Mouse (Mus musculus): ENCODE results near the gene 1110051M20Rik.

1110051M20Rik gene

DNA sequence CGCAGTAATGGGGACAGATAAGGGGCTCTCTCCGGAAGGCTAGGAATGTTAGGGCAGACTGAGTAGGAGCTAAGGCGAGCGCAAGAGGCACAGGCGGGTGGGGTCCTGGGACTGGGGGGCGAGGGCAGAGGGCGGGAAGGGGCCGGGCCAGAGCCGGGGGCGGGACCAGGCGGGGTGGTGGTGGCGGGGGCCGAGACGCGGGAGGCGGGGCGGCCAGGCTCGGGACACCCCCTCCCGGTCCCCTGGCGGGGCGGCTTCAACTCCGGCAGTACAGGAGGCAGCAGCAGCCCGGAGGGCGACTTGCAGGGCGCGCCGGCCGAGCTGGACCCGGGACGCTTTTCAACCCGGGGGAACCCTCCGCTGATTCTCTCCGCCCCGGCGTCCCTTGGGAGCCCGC, 12.8 kb upstream of the 1110051M20Rik start, which contains the start of gene Lrp4:
TSS of gene Lrp4 (plus strand) at position 253 of the 397 bp plus-strand sequence.
- DNase-seq = peak in 1 of 2 experiments; percentile 8

DNA sequence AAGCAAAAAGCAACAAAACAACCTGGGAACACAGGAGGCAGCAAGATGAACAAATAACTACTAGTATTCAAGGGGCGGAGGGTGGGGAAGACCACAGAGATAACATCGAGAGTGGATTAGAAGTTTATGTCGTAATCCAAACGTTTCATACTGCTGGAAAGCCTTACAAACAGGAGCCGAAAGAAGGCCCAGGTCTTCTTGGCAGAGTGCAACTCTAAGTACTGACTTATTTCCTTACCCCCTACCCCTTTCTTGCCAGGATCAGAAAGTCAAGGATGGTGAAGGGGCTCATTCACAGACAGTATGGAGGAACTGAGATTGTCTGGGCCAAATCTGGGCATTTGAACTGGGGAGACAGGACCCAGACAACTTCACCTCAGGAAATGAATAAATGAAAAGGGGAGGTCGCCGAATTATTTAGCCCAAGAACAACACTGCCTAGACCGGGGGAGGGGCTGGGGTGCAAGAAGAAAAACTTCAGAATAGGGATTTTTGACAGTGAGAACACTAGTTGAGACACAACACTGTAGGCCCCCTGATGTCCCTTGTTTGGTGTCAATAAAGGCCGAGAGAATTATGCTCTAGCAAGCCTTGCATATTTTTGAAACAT, 12.1 kb upstream of the 1110051M20Rik start:
- no peak for DNase-seq

DNA sequence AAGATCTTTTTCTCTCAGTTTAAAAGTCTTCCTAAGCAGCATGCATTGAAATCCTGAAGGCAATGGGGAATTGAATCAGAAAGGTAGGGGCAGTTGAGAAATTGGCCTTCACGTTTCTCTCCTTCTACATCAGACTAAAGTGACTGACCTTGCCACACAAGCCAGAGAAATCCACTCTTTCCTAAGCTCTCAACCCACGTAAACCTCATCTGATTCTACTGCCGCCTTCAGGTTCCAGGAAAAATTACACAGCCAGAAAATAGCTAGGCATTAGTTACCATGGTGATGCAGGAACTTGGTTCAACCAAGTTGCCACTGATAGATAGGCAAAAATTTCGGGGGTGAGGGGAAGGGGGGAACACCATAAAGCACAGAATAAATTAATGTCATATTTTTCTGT, 11.3 kb upstream of the 1110051M20Rik start:
- no peak for DNase-seq

DNA sequence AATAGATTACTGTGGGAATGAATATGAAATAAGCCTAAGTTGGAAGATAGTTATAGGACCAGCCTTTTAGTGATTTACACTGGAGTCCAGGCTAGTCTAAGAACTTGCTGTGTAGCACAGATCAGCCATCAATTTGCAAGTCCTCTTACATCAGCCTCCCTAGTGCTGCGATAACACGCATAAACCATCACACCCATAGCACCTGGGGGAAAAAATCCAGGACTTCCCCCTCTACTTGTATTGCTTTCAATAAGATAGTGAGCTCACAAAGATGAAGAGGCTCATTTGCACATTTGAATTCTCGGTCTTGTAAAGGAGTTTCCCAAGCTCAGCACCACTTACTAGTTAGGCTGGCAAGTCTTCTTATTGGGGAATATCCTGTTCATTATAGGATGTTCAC, 9.9 kb upstream of the 1110051M20Rik start:
- DNase-seq = no peak

DNA sequence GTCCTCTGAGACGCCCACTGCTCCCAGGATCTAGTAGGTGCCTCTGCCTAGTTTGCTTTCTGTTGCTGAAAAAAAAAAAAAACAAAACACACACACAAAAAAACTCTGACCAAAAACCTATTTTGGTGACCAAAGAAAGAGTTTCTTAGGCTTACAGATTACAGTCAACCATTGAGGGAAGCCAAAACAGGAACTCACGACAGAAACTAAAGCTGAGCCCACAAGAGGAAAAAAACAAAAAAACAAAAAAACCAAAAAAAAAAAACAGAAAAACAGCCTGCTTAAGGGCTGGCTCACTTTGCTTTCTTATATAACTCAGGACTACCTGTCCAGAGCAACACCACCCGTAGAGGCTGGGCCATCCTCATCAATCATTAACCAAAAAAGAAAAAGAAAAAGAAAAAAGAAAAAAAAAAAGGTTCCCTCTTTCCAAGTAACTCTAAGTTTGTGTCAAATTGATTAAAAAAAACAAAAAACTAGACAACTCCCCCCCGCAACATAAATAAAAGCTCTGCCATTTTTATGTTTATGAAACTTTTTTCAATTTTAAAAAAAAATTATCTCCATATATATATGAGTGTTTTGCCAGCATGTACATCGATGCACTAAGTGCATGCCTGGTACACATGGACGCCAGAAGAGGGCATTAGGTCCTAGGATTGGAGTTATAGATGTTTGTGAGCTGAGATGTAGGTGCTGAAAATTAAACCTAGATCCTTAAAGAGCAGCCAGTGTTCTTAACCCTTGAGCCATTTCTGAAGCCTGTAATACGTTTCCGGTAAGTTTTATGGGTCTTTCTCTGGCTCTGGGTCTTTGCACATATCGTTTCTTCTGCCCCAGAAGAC, 8.9 kb upstream of the 1110051M20Rik start:
- DNase-seq = no peak

DNA sequence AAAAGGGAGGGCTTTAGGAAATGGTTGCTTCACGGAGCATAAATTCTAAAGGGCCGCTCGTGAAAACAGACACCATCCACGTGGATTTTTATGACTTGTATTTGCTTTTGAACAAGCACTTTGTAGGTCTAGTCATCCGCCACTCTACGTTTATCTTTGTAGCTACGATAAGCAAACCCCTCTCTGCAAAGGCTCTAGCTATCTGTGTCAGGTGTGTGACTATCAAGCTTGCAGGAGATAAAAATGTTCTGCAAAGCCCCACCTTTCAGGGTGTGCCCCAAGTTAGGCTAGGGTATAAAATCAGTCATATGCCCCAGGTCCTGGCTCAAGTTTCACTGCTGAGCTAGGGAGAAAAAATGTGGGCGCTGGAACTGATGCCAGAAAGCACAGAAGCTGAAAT, 8.2 kb upstream of the 1110051M20Rik start:
- no peak for DNase-seq

DNA sequence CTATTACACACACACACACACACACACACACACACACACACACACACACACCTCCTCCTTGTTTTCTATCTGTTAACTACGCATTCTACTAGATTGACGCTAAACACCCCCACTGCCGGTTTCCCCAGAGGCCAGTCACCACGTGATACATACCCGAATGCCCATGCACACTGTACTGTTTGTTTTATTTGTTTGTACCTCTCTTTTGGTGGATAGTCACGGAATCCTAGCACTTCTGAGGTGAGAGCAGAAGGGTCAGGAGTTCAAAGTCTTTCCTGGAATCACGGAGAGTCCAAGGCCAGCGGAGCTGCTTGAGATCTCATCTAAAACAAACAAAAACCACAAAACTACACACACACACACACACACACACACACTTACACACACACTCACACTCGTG, 5.8 kb upstream of the 1110051M20Rik start:
- DNase-seq = no peak

DNA sequence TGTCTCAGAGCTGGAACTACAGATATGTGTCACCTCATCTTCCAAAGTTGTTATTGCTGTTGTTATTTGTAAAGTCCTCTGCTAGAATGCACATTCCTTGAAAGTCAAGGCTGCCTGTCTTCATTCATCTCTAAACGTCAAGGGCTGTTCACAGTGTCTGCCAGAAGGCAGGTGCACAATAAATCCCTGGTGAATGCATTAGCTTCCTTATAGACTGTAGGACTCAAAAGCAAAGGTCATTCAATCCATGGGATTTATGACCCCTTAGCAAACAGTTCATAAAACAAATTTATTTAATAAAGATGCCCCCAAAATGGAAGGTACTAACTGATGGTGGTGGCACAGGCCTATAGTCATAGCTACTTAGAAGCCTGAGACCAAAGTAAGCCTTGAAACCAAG, 5.2 kb upstream of the 1110051M20Rik start:
- no peak for DNase-seq

DNA sequence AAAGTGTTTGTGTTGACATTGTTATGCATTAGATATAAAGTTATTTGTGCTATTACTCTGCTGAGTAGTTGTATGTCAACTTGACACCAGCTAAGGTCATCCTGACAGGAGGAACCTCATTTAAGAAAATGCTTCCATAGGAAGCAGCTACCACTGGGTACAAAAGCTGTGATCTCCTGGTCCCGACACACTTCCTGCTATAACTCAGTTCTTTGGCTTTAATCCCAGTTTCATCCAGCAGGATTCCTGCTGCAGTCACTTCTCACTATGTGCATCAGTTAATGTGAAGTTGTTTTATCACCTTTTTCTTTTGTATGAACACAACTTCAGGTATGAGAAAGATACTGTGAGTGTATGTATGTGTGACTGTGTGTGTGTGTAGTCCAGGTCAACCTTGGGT, 2.3 kb downstream of the 1110051M20Rik start:
- no peak for DNase-seq

DNA sequence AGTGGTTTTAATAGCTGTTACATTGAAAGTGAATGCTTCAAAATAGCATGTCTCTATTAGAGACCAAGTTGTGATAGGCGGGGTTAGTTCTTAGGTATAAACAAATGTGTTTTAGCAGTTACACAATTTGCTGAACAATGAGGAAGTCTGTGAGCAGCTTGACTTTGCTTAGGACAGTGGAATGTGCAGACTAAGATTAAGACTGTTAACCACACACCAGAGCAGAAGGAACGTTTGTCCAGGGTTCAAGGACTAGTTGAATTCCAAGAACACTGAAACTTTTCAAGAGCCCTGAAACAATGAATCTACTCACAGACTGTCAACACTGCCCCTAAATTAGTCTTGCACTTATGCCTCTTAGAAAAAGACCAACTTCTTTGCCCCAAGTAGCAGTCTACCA, 2.8 kb downstream of the 1110051M20Rik start:
- no peak for DNase-seq

DNA sequence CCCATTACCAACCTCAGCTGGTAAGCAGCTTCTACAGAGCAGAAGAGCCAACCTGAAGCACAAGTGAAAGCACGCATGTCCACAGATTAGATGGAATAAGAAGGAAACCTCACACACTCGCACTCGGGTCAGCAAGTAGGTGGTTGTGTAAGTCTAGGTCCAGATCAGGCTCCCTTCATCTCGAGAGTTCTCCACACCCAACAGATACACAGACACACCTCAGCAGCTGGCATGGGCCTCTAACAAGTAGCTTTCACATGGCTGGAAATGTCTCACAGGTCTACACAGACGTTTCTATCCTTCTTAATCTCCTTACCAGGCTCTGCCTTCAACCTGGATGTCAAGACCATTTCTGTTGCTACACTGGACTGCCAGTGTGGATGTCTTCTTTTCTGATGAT, 3.8 kb downstream of the 1110051M20Rik start:
- no peak for DNase-seq

DNA sequence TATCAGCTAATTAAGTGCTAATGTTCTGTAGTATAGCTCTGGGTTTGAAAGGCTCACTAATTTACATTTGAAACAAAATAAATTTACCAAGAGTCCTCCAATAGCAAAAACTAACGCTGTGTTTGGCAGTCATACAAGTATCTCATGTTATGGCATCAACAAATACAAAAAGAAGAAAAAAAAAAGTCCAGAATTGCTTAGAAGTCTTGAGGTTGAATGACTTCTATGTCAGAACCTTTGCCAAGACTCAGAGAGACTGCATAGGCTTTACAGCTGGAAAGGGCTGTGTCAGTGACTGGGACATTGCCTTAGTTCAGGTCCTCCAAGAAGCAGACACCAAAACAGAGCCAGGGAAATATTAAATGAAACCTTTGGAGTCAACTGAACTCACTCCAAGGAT, 4.6 kb downstream of the 1110051M20Rik start:
- DNase-seq = no peak

DNA sequence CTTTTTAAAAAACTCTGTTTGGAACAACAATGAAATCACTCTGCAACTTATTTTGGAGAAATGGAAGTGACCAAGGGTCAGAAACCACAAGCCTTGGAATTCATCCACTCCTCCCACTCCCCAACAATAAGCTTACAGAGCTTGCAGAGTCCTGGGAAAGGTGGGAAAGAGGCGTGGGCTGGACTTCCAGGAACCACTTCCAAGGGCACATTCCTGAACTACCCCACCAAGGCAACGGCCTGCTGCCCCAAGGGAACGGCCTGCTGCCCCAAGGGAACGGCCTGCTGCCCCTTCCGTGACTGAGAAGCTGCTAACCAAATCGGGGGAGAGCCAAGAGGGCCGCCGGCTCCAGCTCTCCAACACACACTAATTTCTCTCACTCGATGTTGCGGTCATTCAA, 5.2 kb downstream of the 1110051M20Rik start:
- DNase-seq = no peak

DNA sequence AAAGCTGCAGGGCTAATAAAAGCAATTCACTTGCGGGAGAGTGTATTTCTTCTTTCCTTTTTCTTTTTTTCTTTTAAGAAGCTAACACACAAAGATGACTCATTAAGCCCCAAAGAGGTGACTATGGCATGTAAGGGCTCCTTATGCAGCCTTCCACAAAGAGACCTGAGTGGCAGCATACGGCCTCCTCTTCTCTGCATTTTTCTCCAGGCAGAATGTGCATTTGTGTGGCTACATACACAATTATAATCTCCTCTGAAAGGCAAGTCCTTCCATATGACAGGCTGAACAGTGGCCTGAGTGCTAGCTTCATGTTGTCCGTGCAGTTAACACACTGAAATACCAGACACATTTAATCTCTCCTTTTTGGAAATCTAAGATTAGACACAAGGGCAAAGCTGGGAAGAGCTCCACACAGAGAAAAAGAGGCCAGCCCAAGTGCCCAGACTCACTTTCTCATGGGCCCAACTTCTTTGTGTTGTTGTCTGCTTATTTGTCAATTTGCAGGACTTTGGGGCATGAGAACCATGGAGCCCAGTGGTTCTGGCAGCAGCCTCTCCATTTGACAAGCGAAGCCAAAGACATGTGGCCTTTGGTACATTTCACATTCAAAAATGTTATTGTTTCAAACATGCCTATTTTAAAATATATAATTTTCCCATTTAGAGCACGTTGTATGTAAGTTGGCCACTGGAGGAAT, 7.2 kb downstream of the 1110051M20Rik start:
- no peak for DNase-seq

DNA sequence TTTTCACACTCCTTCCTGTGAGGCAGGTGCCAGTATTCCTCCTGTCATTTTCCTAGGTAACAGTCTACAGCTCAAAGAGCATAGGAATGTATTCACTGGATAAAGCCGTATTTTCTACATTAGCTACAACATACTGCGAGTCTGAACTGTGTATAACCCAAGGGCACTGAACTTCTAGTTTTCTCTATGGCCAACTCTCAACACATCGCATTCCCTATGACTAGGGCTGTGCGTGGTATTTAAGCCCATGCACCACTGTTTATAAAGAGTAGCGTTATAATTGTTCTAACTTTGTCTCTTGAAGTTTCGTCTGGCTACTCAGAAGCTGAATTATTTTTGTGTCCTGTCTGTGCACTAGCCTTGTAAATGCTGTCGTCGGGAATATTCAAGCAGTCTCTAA, 7.8 kb downstream of the 1110051M20Rik start:
- DNase-seq = no peak

DNA sequence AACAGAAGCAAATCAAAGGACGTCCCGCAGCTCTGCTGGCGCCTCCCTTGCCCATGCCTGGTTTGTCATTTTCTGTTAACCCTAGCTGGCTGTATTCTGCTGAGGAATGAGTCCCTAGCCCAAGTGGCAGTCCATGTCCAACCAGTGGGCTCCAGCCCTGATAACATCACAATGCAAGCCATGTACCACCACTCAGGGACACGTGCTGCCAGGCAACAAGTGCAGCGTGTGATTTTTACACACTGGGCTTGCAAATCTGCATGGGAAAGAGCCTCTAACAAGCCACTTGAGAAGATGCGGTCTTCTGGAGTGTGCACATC, 13.9 kb downstream of the 1110051M20Rik start:
- DNase-seq = no peak

DNA sequence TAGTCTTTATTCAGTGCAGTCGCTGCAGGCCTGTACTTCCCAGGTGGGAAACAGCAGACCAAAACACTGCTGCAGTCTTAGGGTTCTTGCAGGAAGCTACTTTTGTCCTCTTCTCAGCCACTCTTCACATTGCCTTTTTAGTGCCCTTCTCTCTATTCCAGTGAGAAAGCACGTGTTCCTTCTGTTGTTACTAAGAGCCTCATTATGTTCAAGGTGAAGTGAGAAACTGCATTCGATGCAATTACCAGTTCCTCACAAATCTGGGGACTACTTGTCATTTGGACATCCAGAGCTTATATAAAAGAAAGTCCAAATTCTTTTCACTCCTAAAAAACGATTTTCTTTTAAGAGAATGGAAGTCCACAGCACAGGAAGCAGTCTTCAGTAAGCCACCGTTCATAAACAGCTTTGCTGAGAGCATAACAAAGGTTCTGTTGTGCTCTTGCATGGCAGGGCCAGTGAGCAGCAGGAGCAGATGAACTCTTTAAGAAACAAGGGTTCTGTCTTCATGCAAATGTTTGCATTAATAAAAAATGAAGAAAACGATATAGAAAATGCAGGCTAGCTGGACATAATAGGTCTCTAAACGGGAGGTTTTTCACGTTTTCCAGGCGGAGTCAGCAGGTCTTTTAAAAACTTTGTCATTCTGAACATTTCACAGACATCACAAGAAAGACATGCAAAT, 14.4 kb downstream of the 1110051M20Rik start:
- no peak for DNase-seq

DNA sequence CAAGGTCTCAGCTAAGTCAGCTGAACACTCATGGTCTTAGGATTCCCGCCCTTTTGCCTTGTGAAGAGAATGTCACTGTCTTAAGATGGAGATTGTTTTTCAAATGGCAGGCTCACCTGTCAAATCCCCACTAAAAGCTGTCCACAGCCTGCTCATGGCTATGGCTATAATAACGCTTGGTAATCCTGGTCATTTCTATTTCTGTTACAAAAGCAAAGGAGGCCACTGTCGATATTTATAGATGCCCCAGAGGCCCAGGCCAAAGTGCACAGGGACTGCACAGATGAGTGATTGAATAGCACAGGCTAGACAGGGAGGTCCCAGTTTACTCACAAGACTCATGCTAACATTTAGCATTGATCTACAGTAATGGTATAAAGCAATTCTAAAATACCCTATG, 15.4 kb downstream of the 1110051M20Rik start:
- no peak for DNase-seq

DNA sequence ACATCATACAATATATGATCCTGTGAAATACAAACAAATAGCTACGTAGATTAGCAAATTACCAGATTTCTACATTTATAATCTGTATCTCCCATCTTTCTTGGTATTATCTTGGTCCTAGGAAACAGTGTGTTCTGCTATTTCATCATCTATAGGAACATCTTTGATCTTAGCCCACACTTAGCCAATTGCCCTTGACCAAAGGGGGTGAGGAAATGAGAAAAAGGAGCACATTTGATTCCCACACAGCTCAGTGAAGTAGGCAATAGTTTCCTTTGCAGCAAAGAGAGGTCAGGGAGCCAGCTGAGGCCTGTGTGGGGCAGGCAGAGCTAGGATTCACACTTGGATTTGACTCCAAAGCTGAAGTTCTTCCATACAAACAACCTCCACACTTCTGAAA, 18.2 kb downstream of the 1110051M20Rik start:
- DNase-seq = no peak

DNA sequence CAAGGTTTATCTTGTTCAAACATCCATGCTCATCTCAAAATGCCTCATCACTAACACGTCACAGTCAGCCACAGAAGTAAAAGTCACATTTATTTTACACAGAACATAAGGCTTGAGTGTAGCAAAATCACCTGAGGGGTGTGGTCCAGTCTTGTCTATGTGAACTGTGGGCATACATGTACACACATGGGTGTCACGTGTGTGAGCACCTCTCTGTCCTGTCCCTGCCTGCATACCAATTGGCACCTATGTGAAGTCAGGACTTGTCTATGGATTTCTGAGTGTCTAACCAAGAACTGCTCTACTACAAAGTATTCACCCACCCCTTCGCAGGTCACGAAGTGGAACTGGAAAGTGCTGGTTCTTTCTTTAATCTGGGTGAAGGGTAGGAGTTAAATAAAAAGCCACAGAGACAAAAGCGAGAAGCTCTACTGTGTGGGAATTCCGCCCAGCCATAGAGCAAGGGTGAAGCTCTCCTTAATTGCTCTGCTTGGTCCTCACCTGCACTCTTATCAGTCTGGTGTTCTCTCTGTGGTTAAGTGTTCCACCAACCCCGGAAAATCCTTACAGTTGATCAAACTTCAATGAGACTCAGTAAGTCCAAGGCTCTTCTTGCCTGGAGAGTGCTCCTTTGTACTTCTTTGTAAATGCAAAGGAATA, 20.3 kb downstream of the 1110051M20Rik start:
- no peak for DNase-seq

DNA sequence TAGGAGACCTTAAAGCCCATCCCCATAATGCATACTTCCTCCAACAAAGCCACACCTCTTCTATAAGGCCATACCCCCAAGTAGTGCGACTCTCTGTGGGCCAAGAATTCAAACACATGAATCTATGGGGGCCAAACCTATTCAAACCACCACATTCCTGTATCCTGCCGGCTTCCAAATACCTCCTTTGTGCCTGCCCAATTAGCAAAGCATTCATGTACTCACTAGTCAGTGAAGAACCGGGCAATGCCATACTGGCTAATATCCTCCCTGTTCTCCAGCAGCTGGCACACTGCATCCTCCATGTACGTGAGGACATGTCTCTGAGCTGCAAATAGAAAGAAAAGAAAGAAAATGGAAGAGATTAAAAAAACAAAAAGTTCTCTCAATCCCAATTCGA, 22.9 kb downstream of the 1110051M20Rik start:
- no peak for DNase-seq

DNA sequence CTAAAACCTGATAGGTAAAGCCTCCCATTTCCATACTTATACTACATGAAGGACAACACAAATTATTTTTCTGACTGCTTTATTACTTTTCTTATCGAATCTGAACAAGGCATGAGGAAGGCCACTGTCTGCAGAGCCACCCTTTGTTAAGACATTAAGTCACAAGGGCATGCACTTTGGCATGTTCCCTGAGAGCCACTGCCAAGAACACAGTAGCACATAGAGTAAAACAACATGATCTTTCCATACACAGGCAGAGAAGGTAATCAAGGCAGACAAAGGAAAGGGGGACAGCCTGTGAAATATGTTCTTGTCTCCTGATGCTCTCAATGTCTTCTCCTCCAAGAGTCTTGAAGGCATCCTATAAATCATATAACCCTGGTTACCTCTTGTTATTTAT, 30.7 kb downstream of the 1110051M20Rik start:
- no peak for DNase-seq

DNA sequence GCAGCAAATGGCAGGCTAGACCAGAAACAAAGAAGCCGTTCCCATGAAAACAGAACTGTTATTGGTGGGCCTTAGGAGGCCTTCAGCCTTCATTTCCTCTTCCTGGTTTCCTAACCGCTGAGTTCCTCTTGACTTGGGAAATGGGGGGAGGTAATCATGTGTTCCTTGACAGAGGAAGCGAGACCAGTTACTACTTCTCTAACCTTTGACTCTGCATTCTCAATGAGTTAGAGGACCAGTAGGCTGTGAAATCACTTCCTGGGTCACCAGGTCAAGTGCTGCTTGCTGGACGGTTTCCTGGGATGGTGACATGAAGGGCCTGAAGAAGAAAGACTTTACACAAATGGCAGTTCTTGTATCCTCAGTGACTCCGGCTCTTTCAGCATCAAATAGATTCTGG, 32.1 kb downstream of the 1110051M20Rik start:
- peak; percentile 4 to 8 for DNase-seq

Measured in spleen, adult 18-20 months (tissue).